Mouse (Mus musculus): ENCODE data around the gene Dgcr2.
A peak's percentile ranks its signal among the peaks of the same experiment; 100 is the strongest.

The Dgcr2 gene

DNA sequence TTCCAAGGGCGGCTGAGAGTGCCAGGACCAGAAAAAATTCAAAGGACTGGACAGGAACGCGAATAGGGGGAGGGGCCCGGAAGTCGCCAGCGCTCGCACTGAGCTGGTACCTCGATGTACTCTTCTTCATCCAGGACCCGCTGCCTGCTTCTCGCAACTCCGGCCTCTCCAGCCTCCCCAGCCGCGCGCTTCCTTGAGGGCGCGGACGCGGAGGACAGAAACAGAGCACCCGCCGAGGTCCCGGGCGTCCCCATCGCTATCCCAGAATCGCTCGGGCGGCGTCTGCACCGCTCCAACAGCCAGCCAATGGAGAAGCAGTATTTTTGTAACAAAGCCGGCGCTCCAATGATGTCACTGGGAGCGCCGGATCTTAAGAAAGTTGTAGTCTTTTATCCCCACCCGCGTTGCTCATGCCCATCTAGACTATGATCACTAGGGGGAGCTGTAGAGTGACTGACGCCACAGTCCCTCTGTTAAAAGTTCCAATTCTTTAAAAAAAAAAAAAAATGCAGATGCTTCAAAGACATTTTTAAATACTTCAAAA lies 12.8 kb upstream of the Dgcr2 start, which contains the start of gene Ess2:
Ess2 (minus strand) TSS at position 297 of the 544 bp plus-strand sequence.
- DNase-seq (ENCODE audit: low spot score): peak; percentile 99

GRCm38 (mm10) chr16:17896091-17896490 lies 2.3 kb downstream of the Dgcr2 start:
- no peak for DNase-seq (ENCODE audit: low spot score)

DNA sequence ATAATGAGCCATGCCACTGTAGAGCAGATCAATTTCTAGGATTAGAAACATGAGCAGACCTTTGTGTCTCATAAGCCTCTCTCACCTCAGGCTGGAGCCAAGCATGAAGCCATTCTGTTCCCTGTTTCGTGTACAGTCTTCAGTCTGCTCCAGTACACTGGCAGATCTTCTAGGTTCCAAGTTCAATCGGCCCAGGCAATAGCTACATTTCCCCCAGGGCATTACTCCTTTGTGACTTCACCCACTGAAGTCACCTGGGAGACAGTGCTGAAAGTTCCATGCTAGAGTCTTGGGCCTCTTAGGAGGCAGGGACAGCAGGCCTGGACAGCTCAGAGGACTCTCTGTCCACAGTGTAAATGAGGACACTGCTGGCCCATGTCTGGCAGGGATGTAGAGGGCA lies 4.4 kb downstream of the Dgcr2 start, which contains the start of gene Tssk1:
Tssk1 (plus strand) TSS at position 301 of the 400 bp plus-strand sequence.
- no peak for DNase-seq (ENCODE audit: low spot score)

GRCm38 (mm10) chr16:17892606-17893005 lies 5.8 kb downstream of the Dgcr2 start:
- DNase-seq (ENCODE audit: low spot score): no peak

DNA sequence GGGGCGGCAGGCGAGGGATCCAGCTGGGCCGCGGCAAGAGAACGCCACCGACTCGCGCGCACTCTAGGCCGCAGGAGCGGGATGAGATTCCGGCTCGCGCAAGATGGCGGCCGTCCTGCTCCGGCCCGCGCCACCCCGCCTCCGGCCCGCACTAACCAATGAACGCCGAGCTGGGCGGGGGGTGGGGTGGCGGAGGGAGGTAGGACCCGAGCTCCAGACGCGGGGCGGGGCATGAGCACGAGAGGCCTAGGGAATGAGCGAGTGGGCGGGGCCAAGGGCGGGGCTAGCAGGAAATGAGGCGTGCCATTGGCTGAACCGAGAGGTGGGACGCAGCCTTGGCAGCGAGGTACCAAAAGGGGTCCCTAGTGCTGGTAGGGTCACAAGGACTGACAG lies 6.8 kb downstream of the Dgcr2 start, which contains the start of gene Gm20518:
Gm20518 (minus strand) TSS at position 105 of the 393 bp plus-strand sequence.
- DNase-seq (ENCODE audit: low spot score): peak; percentile 100

DNA sequence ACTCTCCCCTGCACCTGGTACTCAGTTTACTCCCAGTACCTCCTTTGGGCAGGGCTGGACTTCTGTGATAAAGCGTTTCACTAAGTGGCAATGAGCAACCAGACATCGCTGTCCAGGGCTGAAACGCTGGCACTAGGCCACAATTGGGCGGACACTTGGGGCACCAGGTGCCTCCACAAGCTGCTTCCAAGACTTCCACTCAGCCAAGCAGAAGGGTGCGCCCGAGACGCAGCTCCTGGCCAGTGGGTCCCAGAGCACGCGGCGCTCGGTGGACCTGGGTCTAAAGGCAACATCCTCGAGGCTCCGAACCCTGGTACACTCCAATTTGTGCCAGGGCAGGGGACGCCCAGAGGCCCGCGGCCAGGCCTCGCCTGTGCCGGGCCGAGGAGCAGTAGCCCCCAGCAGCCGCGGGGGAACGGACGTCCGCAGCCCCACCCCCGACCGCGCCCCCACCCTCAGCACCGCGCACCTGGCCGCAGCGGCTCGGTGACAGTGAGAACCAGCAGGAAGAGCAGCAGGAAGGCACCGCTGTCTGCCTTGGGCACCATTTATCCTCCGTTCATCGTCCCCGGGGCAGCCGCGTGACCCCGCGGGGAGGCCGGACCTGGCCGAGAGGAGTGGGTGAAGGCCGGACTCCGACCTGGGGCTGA lies 7.3 kb downstream of the Dgcr2 start:
- DNase-seq (ENCODE audit: low spot score): peak; percentile 46

DNA sequence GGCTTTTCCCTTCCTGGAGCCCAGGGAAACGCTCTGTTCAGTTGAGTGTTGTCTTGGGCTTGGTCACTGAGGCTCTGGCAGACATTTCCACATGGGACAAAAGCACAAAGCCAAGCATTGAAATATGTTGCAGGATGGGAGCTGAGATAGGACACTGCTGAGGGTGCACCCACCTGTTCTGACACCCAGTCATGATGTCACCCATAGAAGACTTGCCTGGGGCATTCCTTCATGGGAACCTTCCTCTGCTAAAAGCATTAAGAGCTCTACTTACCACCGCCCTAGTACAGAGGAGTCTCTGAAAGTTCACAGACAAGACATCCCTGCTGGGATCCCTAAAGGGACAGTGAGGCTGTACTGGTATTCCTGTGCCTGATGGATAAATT lies 8.0 kb downstream of the Dgcr2 start:
- DNase-seq (ENCODE audit: low spot score): no peak

DNA sequence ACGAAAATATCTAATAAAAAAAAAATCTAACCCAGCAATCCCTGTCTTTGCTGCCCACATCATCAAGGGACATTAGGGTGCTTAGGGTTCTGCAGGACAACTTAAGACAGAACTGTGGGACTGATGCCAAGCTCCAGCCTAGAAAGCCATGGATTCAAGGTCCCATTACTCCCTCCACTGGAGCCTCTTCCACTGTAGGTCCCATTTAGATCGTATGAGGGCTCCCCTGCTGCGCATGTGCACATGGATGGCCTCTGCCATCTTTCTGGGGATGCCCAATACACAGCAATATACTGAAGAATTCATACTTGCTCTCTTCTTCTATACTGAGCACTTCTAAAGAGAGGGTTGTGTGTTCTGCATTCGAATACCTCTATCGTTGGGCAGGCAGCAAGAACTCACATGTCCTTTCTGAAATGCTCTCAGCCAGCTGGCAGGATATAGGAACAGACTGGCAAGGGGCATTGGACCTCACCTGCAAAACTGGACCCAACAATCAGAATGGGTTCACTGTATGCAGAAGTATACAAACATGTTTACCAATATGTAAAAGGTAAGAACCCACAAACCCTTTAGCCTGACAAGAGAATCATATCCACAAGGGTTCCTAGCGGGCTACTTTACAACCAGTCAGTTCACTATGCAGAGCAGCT lies 8.5 kb downstream of the Dgcr2 start:
- DNase-seq (ENCODE audit: low spot score): no peak

GRCm38 (mm10) chr16:17884116-17884515 lies 14.2 kb downstream of the Dgcr2 start:
- DNase-seq (ENCODE audit: low spot score): no peak

GRCm38 (mm10) chr16:17882196-17882595 lies 16.2 kb downstream of the Dgcr2 start:
- DNase-seq (ENCODE audit: low spot score): no peak

- no peak for DNase-seq (ENCODE audit: low spot score)
Observed at GRCm38 (mm10) chr16:17879571-17879970, 18.8 kb downstream of the Dgcr2 start.

DNA sequence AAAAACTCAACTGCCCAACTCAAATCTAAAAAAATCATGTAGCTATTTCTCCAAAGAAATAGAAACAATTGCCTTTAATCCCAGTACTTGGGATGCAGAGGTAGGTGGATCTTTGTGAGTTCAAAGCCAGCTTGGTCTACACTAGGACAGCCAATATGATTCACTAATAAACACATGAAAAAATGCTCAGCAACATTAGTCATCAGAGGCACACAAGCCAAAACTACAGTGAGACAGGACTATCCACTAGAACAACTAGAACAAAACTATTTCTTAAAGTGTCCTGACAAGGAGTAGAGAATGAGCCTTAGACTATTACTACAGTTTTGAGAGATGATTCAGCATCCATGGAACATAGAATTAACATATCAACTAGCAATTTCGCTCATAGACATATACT lies 22.3 kb downstream of the Dgcr2 start:
- DNase-seq (ENCODE audit: low spot score): no peak

- DNase-seq (ENCODE audit: low spot score): no peak
Observed at GRCm38 (mm10) chr16:17875174-17875573, 23.2 kb downstream of the Dgcr2 start.

DNA sequence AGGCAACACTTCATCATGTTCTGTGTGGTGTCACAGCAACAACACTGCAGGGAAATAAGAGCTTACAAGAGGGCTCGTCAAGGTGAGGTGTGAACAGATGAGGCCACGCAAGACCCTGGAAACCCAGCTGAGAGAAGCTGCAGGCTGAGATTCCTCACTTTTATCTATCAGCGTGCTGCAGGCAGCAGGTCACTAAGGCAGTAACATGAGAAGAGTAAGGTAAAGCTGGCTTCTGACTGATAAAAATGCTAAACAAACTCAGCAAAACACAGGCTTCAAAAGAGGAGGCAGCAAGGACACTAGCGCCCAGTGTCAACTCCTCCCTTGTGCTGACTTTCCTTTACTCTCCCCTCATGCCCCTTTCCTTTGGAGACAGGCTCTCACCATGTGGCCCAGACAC lies 25.4 kb downstream of the Dgcr2 start:
- DNase-seq (ENCODE audit: low spot score): no peak

DNA sequence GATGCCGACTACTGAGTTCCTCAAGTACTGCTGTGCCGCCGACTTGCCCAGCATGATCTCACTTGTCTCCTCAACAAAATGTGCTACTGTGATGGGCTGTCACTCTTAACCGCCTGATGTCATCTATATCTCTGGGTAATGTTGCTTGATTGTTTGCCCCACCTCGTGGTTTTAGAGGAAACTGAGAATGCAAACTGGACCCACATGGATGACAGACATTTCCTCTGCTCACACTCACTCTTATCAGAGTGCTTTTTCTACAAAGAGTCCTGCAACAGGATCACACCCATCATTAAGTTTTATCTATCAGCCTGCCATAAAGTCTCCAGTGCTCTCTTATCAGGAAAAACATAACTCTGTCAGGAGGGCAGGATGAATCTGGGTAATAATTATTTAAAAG lies 27.1 kb downstream of the Dgcr2 start:
- no peak for DNase-seq (ENCODE audit: low spot score)

GRCm38 (mm10) chr16:17865770-17866169 lies 32.6 kb downstream of the Dgcr2 start:
- no peak for DNase-seq (ENCODE audit: low spot score)

GRCm38 (mm10) chr16:17865293-17865692 lies 33.1 kb downstream of the Dgcr2 start:
- DNase-seq (ENCODE audit: low spot score): no peak

- DNase-seq (ENCODE audit: low spot score): peak; percentile 40
Observed at GRCm38 (mm10) chr16:17858592-17858991, 39.8 kb downstream of the Dgcr2 start.

GRCm38 (mm10) chr16:17857157-17857556 lies 41.2 kb downstream of the Dgcr2 start:
- DNase-seq (ENCODE audit: low spot score): no peak

- no peak for DNase-seq (ENCODE audit: low spot score)
Observed at GRCm38 (mm10) chr16:17853263-17853662, 45.1 kb downstream of the Dgcr2 start.

GRCm38 (mm10) chr16:17851860-17852259 lies 46.5 kb downstream of the Dgcr2 start:
- DNase-seq (ENCODE audit: low spot score): no peak

DNA sequence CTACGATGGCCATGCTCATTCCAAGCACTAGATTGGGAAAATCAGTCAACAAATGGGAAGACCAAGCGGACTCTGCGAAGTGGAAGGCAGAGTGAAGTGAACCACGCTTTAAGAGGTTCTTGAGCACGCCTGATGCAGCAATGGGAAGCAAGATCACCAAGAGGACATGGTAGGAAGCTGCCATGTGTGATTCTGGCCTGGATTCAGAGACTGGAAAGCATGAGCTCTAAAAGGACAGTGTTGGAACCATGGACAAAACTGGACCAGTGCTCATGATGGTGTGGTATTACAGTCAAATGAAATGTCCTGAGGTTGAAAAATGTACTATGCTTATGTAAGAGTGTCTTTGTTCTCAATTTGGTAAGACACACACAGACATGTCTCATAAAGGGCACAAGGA lies 47.0 kb downstream of the Dgcr2 start:
- no peak for DNase-seq (ENCODE audit: low spot score)

GRCm38 (mm10) chr16:17849486-17849885 lies 48.9 kb downstream of the Dgcr2 start:
- no peak for DNase-seq (ENCODE audit: low spot score)
